Mouse (Mus musculus) myocyte (in vitro differentiated cells): Measurements from ENCODE around the gene Zfand6. TPM values are rescaled to one million over a fixed set of nuclear protein-coding genes. Genes with fewer than 3 reads are reported as not detected.

ENCODE experiments used
- H3K27me3 ChIP-seq: one replicate; pipeline ENCODE4 v1.6.1; 2011; ENCODE audit not compliant: control insufficient read depth, insufficient read depth, insufficient read length
- H3K36me3 ChIP-seq: one replicate; pipeline ENCODE4 v1.6.1; 2011; ENCODE audit not compliant: control insufficient read depth, insufficient read depth
- H3K4me2 ChIP-seq: one replicate; pipeline ENCODE4 v1.6.1; 2011; ENCODE audit warnings: low read depth, control low read depth
- H3K4me3 ChIP-seq: one replicate; pipeline ENCODE4 v1.5.1; 2011; ENCODE audit warnings: mild to moderate bottlenecking, control low read depth, moderate library complexity
- H3K79me2 ChIP-seq: one replicate; pipeline ENCODE4 v1.6.1; 2011; ENCODE audit not compliant: control insufficient read depth, insufficient read depth
- H3ac ChIP-seq: one replicate; pipeline ENCODE4 v1.6.1; 2011; ENCODE audit not compliant: control insufficient read depth, insufficient read length
- CEBPB ChIP-seq: IDR thresholded peaks from 2 replicates; pipeline ENCODE4 v1.6.1; 2011; ENCODE audit warnings: mild to moderate bottlenecking, moderate library complexity; ENCODE audit not compliant: poor library complexity, insufficient read depth, severe bottlenecking
- E2F4 ChIP-seq: IDR thresholded peaks from one replicate; pipeline ENCODE4 v1.6.1; 2011; ENCODE audit warnings: mild to moderate bottlenecking, control low read depth, moderate library complexity; ENCODE audit not compliant: insufficient read depth
- MAX ChIP-seq: IDR thresholded peaks from one replicate; pipeline ENCODE4 v1.6.1; 2011; ENCODE audit warnings: low read depth, mild to moderate bottlenecking, control low read depth
- MYOD1 ChIP-seq, 3 experiments: IDR thresholded peaks; one replicate each; pipeline ENCODE4 v1.6.1; 2011; ENCODE audit warnings: control low read depth in 2 of 3, low read depth in 2 of 3, mild to moderate bottlenecking in 2 of 3, moderate library complexity in 1 of 3; ENCODE audit not compliant: insufficient read length in 2 of 3, control insufficient read depth in 1 of 3
- MYOG ChIP-seq, 3 experiments: IDR thresholded peaks; one replicate each; pipeline ENCODE4 v1.6.1; 2011; ENCODE audit warnings: control low read depth in 2 of 3, low read depth in 2 of 3, mild to moderate bottlenecking in 2 of 3; ENCODE audit not compliant: insufficient read length in 2 of 3, control insufficient read depth in 1 of 3, insufficient read depth in 1 of 3
- POLR2A ChIP-seq: IDR thresholded peaks from one replicate; pipeline ENCODE4 v1.6.1; 2011; ENCODE audit warnings: low read depth, mild to moderate bottlenecking, control low read depth, moderate library complexity; ENCODE audit not compliant: insufficient read length
- POLR2AphosphoS2 ChIP-seq: IDR thresholded peaks from one replicate; pipeline ENCODE4 v1.6.1; 2011; ENCODE audit warnings: low read depth, control low read depth; ENCODE audit not compliant: insufficient read length
- REST ChIP-seq: IDR thresholded peaks from one replicate; pipeline ENCODE4 v1.6.1; 2011; ENCODE audit warnings: mild to moderate bottlenecking, control low read depth, moderate library complexity; ENCODE audit not compliant: insufficient read depth, insufficient read length
- SRF ChIP-seq: IDR thresholded peaks from one replicate; pipeline ENCODE4 v1.6.1; 2011; ENCODE audit warnings: low read depth; ENCODE audit not compliant: control insufficient read depth, insufficient read length
- TCF12 ChIP-seq: IDR thresholded peaks from one replicate; pipeline ENCODE4 v1.6.1; 2011; ENCODE audit warnings: mild to moderate bottlenecking, control low read depth; ENCODE audit not compliant: poor library complexity, insufficient read depth, severe bottlenecking
- TCF3 ChIP-seq: IDR thresholded peaks from one replicate; pipeline ENCODE4 v1.6.1; 2011; ENCODE audit warnings: low read depth, control low read depth; ENCODE audit not compliant: insufficient read length
- USF1 ChIP-seq: IDR thresholded peaks from one replicate; pipeline ENCODE4 v1.6.1; 2011; ENCODE audit warnings: low read depth, mild to moderate bottlenecking, control low read depth, moderate library complexity
- polyA plus RNA-seq: library from polyadenylated mRNA; unstranded; fragments of >200 nt; fragmentation: generic; extraction: Trizol; gene quantifications from one replicate; pipeline ENCODE4 v1.2.1, GENCODE M21; 2012; ENCODE audit warnings: missing spikeins

The Zfand6 gene
- polyA plus RNA-seq, 1 experiment = 34.7 TPM

DNA sequence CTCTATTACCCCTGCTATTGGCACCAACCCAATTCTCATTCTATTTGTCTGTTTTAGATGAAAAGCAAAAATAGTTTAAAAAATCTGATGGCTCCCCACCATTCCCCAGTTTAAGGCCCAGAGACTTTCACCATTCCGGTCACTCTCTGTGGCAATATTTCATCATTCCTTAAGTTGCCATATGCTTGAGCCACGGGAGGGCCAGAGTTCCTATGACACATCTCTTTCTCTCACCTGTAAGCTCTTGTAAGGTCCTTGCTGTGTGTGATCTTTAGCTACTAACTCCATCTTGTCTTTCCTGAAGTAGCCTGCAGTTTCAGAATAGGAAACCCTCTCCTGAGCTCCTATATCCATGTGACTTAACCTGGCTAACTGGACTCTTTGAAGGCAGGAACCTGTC, 70.8 kb downstream of the Zfand6 start:
- Histone ChIP-seq H3K36me3 (peaks cover 19% of the 10 kb centered on the region), H3K4me3 (no peak overlapping the region), H3ac (no peak overlapping the region), H3K4me2 (no peak overlapping the region), H3K79me2 (no peaks in the 10 kb centered on the region), H3K27me3 (no peaks in the 10 kb centered on the region)
- TF ChIP-seq POLR2A (no peak), MAX (no peak), USF1 (no peak), MYOG (IDR thresholded peaks at IDR 0.05; ENCODE audit: control insufficient read depth in 1 of 3, insufficient read depth in 1 of 3, insufficient read length in 2 of 3, low read depth in 2 of 3) (no peak), TCF3 (no peak), TCF12 (no peak), POLR2AphosphoS2 (no peak), REST (no peak), MYOD1 (IDR thresholded peaks at IDR 0.05; ENCODE audit: control insufficient read depth in 1 of 3, insufficient read length in 2 of 3, low read depth in 2 of 3) (no peak), CEBPB (no peak), SRF (no peak)

GRCm38 (mm10) chr7:84612445-84612844, 77.3 kb downstream of the Zfand6 start:
- H3K36me3 ChIP-seq = peaks cover 5% of the 10 kb centered on the region
- H3ac ChIP-seq = no peak overlapping the region
- H3K4me2 ChIP-seq = no peak overlapping the region
- no peaks in the 10 kb centered on the region for H3K27me3 ChIP-seq
- TF ChIP-seq TCF3 (no peak), TCF12 (no peak), CEBPB (no peak), MYOD1 (IDR thresholded peaks at IDR 0.05; ENCODE audit: control insufficient read depth in 1 of 3, insufficient read length in 2 of 3, low read depth in 2 of 3) (no peak), MYOG (IDR thresholded peaks at IDR 0.05; ENCODE audit: control insufficient read depth in 1 of 3, insufficient read depth in 1 of 3, insufficient read length in 2 of 3, low read depth in 2 of 3) (no peak), MAX (no peak), REST (no peak), E2F4 (no peak), USF1 (no peak), POLR2A (no peak), SRF (no peak), POLR2AphosphoS2 (no peak)
- H3K4me3 ChIP-seq = no peak overlapping the region
- no peaks in the 10 kb centered on the region for H3K79me2 ChIP-seq

- no peaks in the 10 kb centered on the region for H3K36me3 ChIP-seq
- no peak overlapping the region for H3K4me2 ChIP-seq
- no peak overlapping the region for H3K4me3 ChIP-seq
- TF ChIP-seq TCF3 = no peak
- no peak for TF ChIP-seq SRF
- no peak for TF ChIP-seq MAX
- no peak for TF ChIP-seq CEBPB
- TF ChIP-seq POLR2A = no peak
- TF ChIP-seq USF1 = no peak
- no peak for TF ChIP-seq MYOG (IDR thresholded peaks at IDR 0.05; ENCODE audit: control insufficient read depth in 1 of 3, insufficient read depth in 1 of 3, insufficient read length in 2 of 3, low read depth in 2 of 3)
- TF ChIP-seq MYOD1 (IDR thresholded peaks at IDR 0.05; ENCODE audit: control insufficient read depth in 1 of 3, insufficient read length in 2 of 3, low read depth in 2 of 3) = no peak
- TF ChIP-seq E2F4 = no peak
- no peak for TF ChIP-seq REST
- no peak for TF ChIP-seq TCF12
- no peak for TF ChIP-seq POLR2AphosphoS2
- no peaks in the 10 kb centered on the region for H3K79me2 ChIP-seq
- H3K27me3 ChIP-seq = no peaks in the 10 kb centered on the region
- no peak overlapping the region for H3ac ChIP-seq
Observed at GRCm38 (mm10) chr7:84611609-84612008, 78.2 kb downstream of the Zfand6 start.

- no peaks in the 10 kb centered on the region for H3K27me3 ChIP-seq
- TF ChIP-seq TCF3 (no peak), TCF12 (no peak), SRF (no peak), MAX (no peak), E2F4 (no peak), POLR2AphosphoS2 (no peak), REST (no peak)
- H3K4me3 ChIP-seq = peak within 1 kb of the TSS; percentile 61
- H3K79me2 ChIP-seq = no peaks in the 10 kb centered on the region
- H3K36me3 ChIP-seq = no peaks in the 10 kb centered on the region
- peak within 1 kb of the TSS; percentile 83 for H3K4me2 ChIP-seq
- H3ac ChIP-seq = peak within 1 kb of the TSS; percentile 67
Observed at GRCm38 (mm10) chr7:84606293-84606749, 83.4 kb downstream of the Zfand6 start, which contains the start of gene Fah. Gene Fah, minus strand, starts transcription at chr7:84606722.
